Mouse (Mus musculus) C2C12 (cell line): ENCODE results near the gene Evx2.

Experiments used
- CEBPB ChIP-seq: IDR thresholded peaks from one replicate; pipeline ENCODE4 v1.6.1; 2011; ENCODE audit warnings: low read depth, mild to moderate bottlenecking, control low read depth, moderate library complexity
- CTCF ChIP-seq: IDR thresholded peaks from one replicate; pipeline ENCODE4 v1.5.1; 2011; ENCODE audit not compliant: control insufficient read depth, insufficient read depth, insufficient read length
- MAX ChIP-seq: IDR thresholded peaks from one replicate; pipeline ENCODE4 v1.6.1; 2011; ENCODE audit warnings: mild to moderate bottlenecking, control low read depth
- MYOD1 ChIP-seq: IDR thresholded peaks from one replicate; pipeline ENCODE4 v1.6.1; 2011; ENCODE audit warnings: low read depth; ENCODE audit not compliant: control insufficient read depth, insufficient read length
- MYOG ChIP-seq: IDR thresholded peaks from one replicate; pipeline ENCODE4 v1.6.1; 2011; ENCODE audit not compliant: control insufficient read depth, insufficient read length; ENCODE audit errors: extremely low read depth
- USF1 ChIP-seq: IDR thresholded peaks from one replicate; pipeline ENCODE4 v1.6.1; 2011; ENCODE audit warnings: low read depth, mild to moderate bottlenecking, control low read depth, moderate library complexity

DNA sequence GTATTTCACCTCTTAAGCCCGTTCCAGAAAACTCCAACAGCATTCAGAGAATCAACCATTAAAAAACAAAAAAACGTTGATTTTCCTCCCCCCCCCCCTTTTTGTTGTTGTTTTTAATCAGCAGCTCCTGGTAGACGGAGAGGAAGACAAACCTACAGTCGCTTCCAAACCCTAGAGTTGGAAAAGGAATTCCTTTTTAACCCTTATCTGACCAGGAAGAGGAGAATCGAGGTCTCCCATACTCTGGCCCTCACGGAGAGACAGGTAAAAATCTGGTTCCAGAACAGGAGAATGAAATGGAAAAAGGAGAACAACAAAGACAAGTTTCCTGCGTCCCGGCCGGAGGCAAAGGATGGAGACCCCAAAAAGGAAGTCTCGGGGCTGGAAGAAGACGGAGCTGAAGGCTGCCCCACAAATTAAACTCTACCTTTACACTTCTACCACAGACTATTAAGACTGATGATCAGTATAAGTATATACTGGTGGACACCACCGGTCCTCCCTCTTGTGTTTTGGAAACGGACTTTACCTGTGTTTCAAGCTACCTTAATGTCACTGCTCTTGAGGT lies 47.1 kb upstream of the Evx2 start:
- no peak for TF ChIP-seq CTCF
- TF ChIP-seq CEBPB: no peak
- TF ChIP-seq MYOG: no peak
- no peak for TF ChIP-seq USF1
- TF ChIP-seq MYOD1: no peak
- TF ChIP-seq MAX: no peak
